Mouse (Mus musculus) lung, adult 2 months (tissue): ENCODE results near the gene Srsf5.

Experiments
- CTCF ChIP-seq: fragments of 200-500 bp; IDR thresholded peaks from 2 replicates; pipeline ENCODE4 v1.5.1; 2011; ENCODE audit warnings: mild to moderate bottlenecking, low read length, control low read depth; ENCODE audit not compliant: insufficient read depth
- POLR2A ChIP-seq: fragments of 200-500 bp; IDR thresholded peaks from 2 replicates; pipeline ENCODE4 v1.6.1; 2011; ENCODE audit warnings: low read depth, mild to moderate bottlenecking, control low read depth, low read length, borderline replicate concordance; ENCODE audit errors: extremely low read depth

DNA sequence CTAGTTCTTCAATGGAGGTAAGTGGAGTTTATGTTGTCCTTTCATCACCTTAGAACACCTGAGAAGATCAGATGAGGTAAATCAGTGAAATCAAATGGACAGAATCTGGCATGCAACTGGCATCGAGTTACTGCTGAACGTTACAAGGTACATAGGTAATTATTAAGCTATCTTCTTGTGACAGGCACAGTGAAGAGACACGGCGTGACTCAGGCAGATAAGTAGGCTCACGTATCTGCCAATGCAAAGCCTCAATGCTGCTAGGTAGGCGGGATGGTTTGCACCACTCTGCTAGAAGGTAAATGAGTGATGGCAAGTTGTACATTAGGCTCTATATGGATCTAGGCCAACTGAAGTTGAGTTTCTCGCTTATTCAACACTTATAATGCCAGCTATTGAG is 15.2 kb upstream of the Srsf5 start:
- no peak for TF ChIP-seq CTCF
- TF ChIP-seq POLR2A, result no peak
